Mouse (Mus musculus): ENCODE measurements at regions not wholly inside any gene's neighbourhood (a gene's known extent, or its start where the extent isn't known, plus 50 kb on each side); places are given as distances from the start of the nearest gene placed in this dataset.

DNA sequence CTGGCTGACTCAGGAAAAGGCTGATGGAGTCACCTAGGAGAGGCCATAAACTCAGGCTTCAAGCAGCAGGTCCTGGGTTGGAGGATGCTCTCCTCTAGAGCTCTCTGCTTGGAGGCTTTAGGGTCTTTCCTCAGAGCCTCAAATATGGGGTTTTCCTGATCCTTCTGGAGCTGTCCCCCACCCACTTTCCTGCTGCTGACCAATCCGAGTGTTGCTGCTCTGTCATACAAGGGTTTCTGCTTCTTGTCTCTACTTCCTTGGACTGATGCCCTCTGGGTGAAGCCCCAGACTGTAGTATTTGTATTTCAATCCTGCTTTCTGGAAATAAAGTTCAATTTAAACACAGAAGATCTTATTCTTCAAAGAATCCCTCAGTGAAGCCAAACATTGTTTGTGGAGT, 166.7 kb upstream of the Sall1 start:
- DNase-seq (ENCODE audit: low spot score in 2 of 2), result no peak

DNA sequence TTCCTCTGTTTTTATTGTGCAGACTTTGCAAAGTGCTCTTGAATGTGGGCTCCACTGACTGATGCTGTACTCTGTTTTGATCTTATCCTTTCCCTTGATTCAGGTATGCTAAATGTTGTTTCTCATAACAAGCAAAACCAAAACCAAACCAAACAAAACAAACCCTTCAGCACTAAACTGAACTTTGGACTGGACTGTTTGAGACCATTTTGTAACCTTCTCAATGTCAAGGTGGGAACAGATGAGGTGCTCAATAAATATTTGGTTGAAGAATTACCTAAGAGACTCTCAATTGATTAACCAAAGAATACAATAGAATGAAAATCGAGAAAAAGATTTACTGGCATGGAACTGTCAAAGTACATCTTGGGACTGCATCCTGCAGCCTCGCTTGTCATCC, 163.9 kb upstream of the Sall1 start:
- no peak for DNase-seq (ENCODE audit: low spot score in 2 of 2)

- DNase-seq (ENCODE audit: low spot score in 2 of 2), result no peak
Observed at GRCm38 (mm10) chr8:89202484-89203096, 158.6 kb upstream of the Sall1 start.

DNA sequence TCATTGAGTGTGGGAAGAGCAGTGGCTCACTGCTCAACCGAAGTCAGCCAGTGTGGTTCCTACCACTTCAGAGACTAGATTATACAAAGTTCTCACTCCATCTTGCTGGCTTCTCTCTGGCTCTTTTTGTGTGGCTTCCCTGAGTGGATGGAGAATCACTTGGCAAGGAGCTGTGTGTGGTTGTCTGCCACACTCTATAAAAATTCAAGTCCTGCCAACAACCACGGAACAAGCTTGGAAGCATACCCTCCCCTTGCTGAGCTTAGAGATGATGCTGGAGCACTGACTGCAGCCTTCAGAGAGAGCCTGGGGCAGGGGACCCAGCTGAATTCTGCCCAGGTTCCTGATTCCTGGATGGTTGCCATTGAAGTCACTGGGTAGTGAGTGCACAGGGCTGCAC, 156.3 kb upstream of the Sall1 start:
- no peak for DNase-seq (ENCODE audit: low spot score in 2 of 2)

DNA sequence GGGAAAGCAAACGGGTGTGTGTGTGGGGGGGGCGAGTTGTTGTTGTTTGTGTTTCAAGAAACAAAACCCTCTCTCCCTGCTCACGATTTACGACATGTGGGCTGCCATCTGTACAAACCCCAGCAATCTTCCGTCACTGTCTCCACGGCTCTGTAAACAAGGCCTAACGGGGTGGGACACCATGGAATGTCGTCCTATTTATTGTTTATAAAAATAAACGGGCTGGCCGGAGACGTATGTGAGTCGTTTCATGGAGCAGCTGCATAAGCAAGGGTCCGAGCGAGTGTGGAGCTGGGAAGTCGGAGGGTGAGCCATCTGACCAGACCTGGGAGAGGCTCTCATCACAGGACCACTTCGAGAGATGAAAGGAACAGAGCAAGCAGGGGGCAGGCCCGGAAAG, 141.4 kb upstream of the Sall1 start:
- no peak for DNase-seq (ENCODE audit: low spot score in 2 of 2)

DNA sequence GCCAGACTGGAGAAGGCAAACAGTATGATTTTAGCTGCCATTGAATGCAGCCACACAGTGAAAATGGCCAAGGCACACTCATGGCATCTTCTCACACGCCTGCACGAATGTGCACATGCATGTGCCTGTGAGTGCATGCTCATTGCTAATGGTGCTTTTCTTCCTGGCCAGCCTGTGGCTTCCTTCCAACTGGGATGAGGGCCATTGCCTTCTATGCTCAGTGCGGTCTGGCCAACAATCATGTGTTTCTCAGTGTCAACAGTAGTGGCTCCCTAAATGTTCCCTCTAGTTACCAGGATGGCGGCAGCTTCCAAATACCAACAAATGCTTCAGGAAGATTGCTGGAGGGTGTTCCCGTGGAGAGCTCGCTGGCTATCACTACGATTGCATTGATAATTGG, 131.7 kb upstream of the Sall1 start:
- no peak for DNase-seq (ENCODE audit: low spot score in 2 of 2)

GRCm38 (mm10) chr8:89171561-89171960, 127.6 kb upstream of the Sall1 start:
- no peak for DNase-seq (ENCODE audit: low spot score in 2 of 2)

DNA sequence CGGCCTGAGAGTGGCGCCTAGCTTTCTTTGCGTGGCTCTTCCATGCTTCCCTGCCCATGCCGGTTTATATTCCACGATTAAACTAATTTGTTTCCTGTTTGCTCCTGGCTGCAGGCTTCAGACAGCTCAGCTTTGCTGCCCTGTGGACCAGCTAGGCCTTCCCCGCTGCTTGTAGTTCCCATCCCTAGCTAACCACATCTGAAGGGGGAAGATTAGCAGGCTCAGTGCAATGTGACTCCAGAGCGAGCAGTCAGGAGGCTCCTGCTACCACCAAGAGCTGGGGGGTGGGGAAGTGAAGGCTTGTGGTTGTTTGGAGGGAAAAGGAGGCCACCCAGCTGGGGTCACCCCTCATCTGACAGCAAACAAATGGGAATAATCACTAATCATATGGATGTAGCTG, 125.5 kb upstream of the Sall1 start:
- DNase-seq (ENCODE audit: low spot score in 2 of 2), result no peak

DNA sequence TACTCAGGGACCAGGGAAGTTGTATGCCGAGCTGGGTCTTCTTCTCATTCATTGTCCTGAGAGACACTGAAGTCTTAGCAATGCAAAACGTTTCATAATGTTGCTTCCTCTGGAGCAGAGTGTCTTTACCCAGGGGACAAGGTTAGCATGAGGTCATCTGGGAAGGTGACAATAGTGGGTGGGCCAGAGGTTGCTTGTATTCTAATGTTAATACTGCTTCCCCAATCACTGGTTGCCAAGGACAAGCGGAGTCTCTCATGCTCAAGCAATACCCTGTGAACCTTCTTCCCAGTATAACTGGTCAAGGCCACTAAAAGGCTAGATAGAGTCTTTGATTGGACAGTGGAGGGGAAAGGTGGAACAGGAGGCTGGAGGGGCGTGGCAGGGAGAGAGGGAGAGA, 123.1 kb upstream of the Sall1 start:
- no peak for DNase-seq (ENCODE audit: low spot score in 2 of 2)

DNA sequence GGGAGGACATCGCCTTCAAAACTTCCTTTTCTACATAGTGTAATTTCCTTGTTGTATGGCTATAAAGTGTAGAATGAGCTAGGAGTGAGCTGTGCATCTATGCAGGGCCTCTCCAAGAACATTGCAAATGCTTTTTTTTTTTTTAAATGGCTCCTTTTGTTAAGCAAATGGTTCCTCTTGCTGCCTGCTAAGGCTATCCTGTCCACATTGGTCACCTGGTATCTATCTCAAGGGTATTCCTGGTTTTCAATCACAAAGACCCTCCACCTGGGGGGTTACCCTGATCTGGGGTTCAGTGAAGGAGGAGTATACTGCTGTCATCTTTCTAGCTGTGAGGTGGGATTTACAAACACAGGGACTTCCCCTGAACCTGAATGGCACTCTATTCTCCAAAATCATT, 112.9 kb upstream of the Sall1 start:
- DNase-seq (ENCODE audit: low spot score in 2 of 2), result no peak

DNA sequence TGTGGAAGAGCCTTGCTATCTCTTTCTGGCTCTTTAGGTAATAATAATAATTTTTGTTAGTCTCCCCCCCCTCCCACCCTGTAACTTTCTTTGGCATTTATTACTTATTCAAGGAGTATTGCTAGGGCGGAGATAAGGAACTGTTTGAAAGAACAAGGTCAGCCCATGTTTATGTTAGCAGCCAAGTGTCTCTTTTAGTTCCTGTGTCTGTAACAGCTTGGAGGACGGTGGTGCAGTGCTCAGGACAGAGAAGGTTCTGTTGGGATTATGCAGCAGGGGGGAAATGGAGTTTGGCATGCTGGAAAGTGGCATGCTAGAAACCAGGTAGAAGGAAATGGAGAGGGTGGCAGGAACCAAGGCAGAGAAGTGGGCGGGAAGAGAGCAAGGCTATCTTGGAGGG, 109.6 kb upstream of the Sall1 start:
- no peak for DNase-seq (ENCODE audit: low spot score in 2 of 2)

- DNase-seq (ENCODE audit: low spot score in 2 of 2), result no peak
Observed at GRCm38 (mm10) chr8:89152867-89153595, 109.1 kb upstream of the Sall1 start.

DNA sequence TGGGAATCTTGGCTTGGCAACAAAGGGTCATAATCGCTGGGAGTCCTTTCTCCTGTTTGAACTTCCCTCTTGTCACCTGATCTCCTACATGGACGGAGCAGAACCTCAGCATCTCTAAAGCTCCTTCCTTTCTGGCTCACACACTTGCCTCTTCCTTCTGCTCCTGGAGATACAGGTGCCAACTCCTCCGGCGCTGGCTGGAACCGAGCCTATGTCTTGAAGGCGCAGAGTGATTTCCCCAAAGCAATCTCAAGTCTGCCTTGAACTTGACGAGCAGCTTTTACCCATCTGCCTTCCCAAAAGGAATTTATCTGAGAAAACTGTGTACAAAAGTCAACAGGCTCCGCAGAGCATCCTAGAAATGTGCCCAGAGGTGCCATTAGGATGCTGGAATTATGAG, 108.4 kb upstream of the Sall1 start:
- DNase-seq (ENCODE audit: low spot score in 2 of 2), result no peak

- no peak for DNase-seq (ENCODE audit: low spot score in 2 of 2)
Observed at GRCm38 (mm10) chr8:89150952-89151351, 107.0 kb upstream of the Sall1 start.

GRCm38 (mm10) chr8:89141529-89142235, 97.7 kb upstream of the Sall1 start:
- DNase-seq (ENCODE audit: low spot score in 2 of 2), result no peak

DNA sequence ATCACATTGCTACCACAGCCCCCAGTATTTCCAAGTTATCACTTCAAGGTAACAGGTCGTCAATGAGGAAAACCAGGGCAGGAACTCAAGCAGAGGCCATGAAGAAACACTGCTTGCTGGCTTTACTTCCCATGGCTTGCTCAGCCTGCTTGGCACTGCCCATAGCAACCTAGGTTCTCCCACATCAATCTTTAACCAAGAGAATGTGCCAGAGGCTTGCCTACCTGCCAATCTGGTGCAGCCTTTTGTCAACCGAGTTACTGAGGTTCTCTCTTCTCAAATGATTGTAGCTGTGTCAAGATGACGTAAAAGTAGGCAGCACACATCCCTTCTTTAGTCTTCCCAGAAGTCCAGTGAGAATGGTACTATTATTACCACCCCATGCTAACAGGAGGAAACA, 95.9 kb upstream of the Sall1 start:
- DNase-seq (ENCODE audit: low spot score in 2 of 2), result no peak

DNA sequence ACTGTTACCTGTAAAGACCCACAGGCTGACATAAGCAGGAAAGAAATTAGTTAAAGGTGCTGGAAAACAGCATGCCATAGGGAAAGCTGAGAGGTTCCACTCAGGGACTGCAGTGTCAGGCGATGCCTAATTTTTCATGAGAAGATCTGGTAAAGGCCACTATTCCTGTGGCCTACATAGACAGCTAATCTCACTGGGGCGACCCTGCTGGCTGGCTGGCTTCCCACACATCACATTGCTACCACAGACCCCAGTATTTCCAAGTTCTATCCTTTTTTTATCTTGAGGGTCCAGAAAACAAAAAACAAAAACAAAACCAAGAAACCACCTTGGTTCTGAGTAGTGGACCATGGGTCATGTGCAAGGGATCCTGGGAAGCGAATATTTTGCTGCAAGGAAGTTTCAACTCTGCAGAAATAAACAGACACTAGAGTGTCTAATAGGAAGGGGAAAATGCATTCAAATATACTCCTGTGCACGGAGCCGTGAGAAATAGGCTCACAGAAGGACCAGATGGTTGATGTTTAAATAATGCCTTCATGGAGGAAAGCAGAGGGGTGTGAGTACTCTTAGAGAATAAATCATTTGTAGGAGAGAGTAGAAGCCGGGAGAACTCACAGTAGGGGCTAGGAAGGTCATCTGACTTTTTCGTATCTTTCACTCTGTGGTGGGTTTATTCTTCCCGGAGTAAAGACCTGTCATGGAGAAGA, 94.6 kb upstream of the Sall1 start:
- DNase-seq (ENCODE audit: low spot score in 2 of 2), result no peak

GRCm38 (mm10) chr8:89134581-89135484, 90.9 kb upstream of the Sall1 start:
- no peak for DNase-seq (ENCODE audit: low spot score in 2 of 2)

DNA sequence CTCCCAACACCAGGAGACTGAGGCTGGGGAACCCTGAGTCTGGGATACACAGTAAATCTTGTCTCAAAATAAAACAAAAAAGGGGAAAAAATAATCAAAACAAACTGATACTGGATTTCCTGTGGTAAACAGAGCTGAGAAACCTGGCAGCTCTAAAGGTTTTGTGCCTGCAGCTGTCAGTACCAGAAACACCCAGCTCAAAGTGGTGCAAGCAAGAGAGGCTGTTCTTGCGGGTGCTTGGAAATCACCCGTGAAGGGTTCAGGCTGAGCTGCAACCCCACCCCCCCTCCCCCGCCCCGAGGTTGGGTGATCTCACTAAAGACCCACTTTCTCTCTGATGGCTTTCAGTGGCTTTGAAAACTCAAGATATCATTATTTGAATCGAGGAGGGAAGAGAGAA, 90.1 kb upstream of the Sall1 start:
- no peak for DNase-seq (ENCODE audit: low spot score in 2 of 2)

GRCm38 (mm10) chr8:89121051-89121450, 77.1 kb upstream of the Sall1 start:
- DNase-seq (ENCODE audit: low spot score in 2 of 2), result no peak

GRCm38 (mm10) chr8:89107895-89108660, 64.1 kb upstream of the Sall1 start:
- DNase-seq (ENCODE audit: low spot score in 2 of 2), result no peak
